Mouse (Mus musculus) c-Kit-negative CD71-positive TER-119-positive erythroid progenitor cells, embryonic 14.5 days (primary cell): ENCODE results near the gene Fsd1l.
"Not testable (repeated sequence)": the region's sequence is repeated elsewhere in the genome, so short reads cannot be mapped to it uniquely, and the experiment has no call there.

Experiments used
- DNase-seq: peaks from one replicate; pipeline ENCODE4 v3.0.0-alpha.2; 2013; ENCODE audit warnings: low read depth, low spot score

The Fsd1l gene

DNA sequence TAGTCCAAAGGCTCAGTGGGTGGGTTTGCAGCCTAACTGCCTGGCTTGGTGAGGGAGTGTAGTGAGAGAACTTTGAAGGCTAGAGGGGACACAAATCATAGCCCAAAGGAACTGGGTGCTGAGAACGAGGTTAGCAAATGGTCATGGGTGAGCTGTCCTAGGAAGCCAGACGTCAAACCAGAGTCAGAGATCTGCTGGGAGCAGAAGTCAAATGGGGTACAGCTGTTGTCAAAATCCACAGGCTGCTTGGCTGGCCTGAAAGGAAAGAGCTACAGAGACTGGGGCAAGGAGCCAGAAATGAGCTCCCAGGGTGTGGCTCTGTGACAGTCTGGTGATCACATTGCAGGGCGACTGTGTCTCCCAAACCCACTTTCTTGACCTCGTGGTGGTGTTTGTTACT is 2.3 kb upstream of the Fsd1l start:
- DNase-seq, result no peak

DNA sequence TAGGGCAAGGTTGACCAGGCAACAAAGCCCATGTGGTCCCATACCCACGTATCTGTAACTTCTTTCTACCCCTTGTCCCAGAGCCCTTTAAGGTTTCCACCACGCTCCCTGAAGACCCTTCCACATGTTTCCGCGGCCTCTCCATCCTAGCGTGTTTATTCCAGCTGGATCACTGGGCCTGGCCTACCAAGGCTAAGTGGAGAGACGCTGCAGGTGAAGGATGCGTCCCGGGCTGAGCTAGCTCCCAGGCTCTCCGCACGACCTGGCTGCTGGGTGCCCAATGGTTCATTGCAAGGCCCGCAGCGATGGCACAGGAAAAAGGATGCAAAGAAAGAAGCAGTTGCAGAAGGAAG is 332 bp upstream of the Fsd1l start:
- no peak for DNase-seq

DNA sequence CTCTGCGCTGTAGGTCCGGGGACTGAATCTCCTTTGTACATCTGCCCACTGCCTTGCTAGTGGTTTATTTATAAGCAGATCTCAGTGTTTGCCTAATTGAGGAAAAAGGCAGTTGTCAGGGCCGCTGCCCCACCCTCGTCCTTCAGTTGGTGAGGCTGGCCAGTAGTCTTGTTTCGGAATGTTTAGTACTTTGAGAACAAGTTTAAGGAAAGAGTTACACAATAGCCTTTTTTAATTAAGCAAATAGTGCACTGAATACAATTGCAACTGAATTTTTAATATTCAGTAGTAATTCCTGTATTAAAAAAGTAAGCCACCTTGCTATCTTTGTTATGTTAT is 709 bp downstream of the Fsd1l start:
- no peak for DNase-seq

DNA sequence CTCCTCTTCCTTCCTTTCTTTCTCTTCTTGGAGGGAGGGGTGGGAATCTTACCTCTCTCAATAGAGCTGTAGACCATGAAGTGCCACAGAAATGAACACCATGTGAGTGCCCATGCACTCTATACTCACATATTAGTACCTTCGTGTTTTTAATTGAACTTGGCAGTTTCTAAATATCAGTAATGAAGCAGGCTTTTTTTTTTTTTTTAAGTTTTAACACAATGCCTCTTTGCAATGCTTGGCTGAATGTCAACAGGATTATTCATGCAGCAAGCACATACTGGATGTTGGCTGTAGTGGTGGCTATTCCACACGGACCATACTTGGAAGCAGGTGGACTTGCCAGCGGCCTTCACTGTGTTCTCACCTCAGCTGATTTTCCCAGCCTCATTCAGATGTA is 4.1 kb downstream of the Fsd1l start:
- DNase-seq, result no peak

DNA sequence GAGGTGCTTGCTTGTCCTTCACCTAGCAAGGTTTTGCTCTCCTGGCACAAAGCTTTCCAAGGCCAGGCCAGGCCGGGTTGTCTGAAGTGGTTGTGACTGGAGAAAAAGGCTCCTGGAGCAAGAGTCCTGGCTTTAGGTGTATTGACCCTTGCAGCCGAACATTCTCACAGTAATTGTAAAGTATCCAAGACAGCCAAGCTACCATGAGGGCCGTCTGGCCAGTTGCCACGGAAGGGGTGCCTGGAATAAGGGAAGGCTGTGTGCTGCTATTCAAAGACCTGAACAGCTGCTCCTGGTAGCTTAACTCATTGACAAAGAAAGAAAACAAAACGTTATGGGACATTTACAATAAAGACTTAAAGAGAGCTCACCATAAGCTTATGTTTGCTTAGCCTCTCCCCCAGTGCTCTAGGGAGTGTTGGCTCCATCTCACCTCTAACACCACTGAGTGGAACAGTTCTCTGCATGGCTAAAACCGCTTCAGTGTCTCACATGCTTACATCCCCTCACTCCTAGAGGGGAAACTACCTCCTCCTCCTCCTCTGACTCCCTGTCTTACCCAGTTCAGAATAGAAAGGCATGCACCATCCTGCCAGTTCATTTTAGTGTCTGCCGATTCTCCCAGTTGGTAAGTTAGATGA is 6.1 kb downstream of the Fsd1l start:
- no peak for DNase-seq

DNA sequence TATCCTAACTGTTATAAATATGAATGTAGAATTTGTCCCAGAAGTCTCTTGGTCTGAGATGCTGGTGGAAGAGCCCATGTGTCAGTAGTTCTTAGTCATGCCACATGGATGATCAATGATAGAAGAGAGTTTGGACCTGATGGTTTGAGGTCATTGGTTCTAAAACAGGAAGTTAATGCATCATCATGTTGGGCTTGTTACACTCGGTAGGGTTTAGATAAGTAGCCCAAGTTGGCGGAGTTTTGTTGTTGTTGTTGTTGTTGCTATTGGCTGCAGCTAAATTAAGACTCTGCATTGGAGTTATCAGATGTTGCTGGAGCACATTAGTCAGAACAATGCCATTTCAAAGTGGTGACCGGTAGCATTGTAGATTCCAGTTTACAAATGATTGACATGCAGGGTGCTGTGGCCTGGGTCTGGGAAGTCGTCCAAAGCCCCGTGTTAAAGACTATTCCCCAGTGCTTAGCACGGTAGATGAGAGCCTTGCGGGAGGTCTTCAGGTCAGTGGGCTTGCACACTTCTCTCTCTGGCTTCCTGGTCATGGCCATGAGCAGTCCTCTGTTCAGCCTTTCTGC is 7.4 kb downstream of the Fsd1l start:
- no peak for DNase-seq

DNA sequence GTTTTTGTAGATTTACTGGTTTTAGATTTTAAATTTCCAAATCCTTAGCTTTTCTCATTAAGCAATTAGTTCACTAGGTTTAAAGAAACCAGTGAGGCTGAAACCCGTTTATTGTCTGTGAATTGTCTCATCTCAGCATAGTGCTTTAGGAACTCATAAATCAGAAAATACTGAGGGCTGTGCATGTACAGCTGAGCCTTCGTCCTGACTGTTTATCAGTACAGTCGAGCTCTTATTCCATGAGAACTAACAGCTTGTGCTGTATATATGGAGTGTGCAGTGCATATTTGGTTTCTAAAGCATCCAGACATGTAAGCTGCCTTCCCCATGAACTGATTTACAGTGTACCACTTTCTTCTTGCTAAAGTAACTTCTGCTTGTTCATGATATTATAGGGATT is 26.8 kb downstream of the Fsd1l start:
- DNase-seq, result no peak

DNA sequence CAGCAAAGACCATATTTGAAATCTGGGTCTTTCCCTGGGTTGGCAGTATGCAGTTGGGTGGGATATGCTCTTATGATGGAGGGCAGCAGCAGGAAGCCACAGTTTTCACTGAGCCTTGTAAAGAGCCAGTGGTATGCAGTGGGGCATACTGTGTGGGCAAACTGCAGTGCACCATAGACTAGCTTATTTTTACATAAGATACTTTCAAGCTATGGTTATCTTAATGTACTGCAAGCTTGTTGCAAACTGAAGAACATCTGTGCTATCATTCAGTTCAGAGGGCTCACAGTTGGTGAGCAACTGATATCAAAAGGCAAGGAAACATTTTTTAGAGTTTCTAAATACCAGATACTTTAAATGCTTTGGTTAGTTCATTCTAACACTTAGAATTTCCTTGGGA is 29.4 kb downstream of the Fsd1l start:
- DNase-seq, result no peak

DNA sequence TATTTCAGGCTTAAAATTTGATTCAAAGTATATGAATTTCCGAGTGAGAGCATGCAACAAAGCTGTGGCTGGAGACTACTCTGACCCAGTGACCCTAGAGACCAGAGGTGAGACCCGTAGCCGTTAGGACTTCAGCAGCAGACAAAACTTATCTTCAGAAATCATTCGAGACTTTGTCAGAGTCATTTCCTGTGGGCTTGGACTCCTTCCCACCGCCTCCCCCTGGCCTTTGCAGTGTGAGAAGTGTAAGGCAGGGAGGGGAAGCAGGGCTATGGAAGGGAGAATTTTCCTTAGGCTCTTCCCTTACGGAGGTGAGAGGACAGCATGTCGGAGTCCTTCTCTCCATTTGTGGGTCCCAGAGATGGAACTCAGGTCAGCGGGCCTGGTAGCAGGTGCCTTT is 50.8 kb downstream of the Fsd1l start:
- no peak for DNase-seq

DNA sequence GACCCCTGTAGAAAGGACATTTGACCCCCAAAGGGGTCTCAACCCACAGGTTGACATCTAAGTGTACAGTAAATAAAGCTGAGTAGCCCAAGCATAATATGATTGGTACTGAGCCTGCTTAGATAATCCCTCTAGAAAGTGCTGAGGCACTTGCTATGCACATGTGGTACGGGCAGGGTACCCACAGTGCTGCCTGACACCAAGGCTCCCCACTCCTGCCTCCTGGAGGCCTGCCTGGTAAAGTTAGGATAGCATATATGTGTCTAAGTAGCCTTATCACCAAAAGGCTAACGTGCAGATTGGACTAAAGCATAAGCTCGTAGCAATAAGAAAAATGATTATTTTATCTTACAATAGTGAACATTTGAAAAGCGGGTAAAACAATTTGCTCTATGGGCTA is 57.7 kb downstream of the Fsd1l start:
- no peak for DNase-seq

DNA sequence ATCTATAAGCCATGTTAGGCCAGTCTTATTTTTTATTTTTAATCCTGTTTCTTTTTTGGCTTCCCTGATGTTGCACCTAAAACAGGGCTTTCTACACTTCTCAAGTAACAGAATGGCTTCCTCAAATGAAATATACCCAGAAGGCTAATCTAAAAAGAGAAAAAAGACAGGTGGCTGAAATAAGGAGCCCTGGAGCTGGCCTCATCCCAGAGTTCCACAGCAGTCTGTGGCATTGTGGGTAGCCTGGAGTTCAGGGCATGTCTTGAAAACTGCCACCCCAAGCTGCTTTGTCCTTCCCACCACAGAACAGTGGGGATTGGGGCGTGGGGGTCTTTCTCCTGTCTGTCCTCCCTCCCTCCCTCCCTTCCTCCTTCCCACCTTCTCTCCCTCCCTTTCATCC is 60.1 kb downstream of the Fsd1l start:
- no peak for DNase-seq

DNA sequence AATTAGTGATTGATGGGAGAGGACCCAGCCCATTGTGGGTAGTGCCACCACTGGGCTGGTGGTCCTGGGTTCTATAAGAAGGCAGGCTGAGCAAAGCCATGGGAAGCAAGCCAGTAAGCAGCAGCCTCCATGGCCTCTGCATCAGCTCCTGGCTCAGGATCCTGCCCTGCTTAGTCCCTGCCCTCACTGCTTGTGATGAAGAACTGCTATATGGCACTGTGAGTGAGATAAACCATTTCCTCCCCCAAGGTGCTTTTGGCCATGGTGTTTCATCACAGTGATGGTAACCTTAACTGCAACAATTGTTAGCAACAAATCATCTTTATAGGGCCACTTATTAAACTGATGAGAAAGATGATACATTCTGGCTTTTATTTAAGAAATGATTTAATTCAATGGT is 77.9 kb downstream of the Fsd1l start:
- not testable (repeated sequence) for DNase-seq

DNA sequence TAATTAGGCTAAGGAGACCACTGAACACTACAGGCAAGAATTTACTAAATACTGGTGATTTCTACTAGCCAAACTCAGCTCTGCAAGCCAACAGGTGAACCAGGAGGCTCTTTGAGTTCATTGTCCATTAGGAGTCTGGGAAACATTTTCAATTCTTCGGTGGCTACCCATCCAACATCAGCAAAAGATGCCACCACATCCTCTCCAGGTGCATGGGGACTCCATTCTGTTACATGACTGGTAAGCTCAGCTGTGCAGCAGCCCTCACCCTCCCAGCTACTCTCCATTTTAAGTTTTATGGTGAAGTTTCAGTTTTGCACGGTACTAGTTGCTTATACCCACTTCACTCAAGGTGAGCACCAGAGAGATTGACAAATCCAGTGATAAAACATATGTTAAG is 78.8 kb downstream of the Fsd1l start:
- no peak for DNase-seq

DNA sequence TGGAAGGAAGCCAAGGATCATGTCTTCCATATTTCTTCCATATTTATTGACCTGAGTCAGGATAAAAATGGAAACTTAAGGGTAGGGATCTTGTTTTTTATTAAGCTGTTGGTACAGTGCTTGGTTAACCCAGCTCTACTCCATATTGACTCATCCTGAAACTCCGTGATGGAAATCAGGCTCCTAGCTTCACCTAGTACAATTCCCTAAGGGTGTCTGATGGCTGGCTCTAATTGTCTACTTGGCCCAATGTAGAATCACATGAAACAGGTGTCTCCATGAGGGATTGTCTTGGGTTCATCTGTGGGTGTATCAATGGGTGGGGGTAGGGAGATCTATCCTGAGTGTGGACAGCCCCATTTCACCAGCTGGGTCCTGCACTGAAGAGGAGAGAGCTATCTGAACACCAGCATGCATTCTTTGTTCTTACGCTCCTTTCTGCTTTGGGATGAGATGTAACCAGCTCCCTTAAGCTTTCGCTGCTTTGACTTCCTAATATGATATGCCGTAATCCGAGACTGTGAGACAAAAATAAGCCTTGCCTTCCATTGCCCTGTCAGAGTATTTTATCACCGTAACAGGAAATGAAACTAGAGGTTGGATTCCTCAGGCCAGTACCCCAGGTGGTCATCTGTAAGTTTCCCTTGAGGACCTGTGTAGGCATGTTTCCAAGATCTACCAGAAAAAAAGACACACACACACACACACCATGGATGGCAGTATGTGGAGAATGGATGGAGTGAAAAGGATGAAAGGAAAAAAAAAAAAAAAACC is 79.5 kb downstream of the Fsd1l start:
- DNase-seq, result no peak

DNA sequence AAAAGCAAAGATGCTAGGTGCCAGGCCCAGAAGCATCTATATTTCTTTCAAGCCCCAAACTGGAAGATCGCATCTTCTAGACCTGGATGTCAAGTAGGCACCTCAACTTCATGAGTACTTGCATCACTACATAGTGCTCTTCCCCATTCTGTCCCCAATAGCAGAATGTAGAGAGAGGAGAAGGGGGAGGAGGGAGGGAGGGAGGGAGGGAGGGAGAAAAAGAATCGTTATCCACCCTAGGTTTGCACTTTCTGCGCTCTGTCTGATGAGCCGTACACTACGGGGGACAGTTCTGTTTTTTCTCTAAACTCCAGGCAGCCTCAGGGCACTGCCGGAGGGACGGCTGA is 82.4 kb downstream of the Fsd1l start, which contains the start of gene Fktn:
Fktn (plus strand) TSS at position 295 of the 347 bp plus-strand sequence.
- no peak for DNase-seq

DNA sequence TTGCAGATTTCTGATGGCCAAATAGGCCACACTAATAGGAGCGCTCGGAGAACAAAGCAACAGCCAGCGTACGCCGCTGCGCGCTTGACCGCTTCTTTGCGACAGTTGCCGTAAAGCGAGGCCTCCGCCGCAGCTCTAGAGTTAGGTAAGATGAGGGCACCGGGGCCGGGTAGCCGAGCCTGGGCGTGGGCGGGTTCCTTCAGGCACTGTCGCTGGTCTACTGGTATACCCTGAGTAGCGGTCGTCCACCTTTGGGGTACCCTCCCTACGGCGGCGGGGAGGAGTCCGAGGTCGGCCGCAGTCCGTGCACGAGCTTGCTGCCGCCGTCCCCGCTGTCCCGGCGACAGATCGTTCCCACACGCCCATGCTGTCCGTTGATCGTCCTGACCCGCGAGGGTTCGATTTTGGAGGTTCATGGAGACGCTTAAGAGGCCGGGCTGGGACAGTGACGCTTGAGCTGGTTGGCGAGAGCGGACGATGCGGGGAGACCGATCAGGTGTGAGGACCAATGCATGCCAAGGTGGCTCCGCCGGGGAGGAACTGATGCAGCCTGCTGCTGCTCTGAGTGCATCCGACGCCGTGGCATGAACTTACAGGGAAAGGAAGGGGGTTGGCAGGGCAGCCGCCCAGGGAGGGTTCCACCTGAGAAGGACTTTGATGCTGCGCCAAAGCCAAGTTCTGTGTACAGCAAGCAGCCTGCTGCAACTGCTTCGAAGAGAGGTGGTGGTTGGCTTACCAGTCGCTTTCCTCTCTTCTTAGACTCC is 83.0 kb downstream of the Fsd1l start:
- peak; percentile 78 for DNase-seq

DNA sequence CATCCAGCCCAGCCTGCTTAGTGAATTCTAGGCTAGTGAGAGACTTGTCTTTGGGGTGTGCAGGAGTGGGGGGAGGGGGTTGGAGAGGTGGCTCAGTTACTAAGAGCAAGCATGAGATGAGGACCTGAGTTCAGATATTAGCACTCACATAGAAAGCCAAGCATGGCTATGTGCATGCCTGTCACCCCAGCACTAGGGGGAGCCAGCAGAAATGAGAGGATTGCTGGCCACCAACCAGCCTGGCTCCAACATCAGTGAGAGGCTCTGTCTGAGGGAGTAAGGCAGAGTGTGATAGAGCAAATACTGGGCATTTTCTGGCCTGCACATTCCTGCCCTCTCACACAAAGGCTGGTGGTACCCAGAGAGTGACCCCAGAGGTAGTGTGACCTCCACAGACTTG is 84.7 kb downstream of the Fsd1l start:
- DNase-seq, result no peak

DNA sequence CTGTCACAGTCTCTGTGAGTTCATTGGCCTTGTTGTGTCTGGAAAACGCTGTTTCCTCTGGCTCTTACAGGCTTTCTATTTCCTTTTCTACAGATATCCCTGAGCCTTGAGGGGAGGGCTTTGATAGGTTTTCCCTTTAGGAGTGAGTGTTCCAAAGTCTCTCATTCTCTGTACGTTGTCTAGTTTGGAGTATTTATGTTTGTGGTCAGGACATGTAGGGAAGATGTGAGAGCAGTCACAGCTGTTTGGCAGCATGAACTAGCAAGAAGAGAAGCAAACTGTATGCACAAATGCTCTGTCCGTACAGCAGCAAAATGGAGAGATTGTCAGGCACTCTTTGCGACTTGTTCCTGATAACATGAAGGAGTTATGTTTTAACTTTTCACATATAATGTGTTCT is 86.3 kb downstream of the Fsd1l start:
- DNase-seq, result no peak

DNA sequence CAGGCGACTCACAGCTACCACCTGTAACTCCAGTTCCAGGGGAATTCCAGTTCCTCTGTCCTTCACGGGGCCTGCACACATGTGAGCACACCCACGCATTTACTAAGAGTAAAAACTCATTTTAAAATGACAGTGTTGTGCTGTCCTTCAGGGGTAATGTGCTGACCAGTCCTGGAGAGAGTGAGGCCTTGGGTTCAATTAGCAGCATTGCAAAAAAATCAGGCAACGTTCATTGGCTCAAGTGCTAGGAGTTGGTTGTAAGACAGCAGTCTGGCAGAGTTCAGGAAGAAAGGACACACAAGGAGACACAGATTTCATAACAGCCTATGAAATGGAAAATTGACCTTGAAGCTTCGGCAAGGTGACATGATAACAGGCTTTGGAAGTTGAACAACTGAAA is 87.0 kb downstream of the Fsd1l start:
- no peak for DNase-seq

DNA sequence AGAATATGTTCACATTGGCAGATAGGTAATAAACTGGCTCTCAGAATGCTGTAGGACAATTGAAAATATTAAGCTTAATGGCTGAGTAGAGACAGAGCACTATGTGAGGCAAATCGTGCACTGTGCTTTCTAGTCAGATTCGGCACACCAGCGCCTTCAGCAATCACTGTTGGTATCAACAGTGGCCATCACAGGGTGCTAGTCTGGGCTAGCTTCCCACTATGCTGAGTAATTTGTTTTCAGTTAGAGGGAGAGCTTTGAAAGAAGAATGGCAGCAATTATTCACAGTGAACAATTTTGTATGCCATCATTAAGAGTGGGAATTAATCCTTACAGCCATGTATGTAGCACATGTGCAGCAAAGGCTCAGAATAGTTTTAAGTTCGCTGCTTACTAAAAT is 91.2 kb downstream of the Fsd1l start:
- DNase-seq, result no peak

DNA sequence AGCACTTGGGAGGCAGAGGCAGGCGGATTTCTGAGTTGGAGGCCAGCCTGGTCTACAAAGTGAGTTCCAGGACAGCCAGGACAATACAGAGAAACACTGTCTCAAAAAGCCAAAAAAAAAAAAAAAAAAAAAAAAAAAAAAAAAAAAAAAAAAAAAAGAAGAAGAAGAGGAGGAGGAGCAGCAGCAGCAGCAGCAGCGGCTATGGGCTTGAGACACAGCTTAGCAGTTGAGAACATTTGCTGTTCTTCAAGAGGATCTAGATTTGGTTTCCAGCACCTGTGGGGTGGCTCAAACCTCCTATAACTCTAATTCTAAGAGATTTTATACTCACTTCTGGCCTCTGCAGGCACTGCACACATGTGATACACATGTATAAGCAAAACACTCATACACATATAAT is 94.8 kb downstream of the Fsd1l start:
- not testable (repeated sequence) for DNase-seq

DNA sequence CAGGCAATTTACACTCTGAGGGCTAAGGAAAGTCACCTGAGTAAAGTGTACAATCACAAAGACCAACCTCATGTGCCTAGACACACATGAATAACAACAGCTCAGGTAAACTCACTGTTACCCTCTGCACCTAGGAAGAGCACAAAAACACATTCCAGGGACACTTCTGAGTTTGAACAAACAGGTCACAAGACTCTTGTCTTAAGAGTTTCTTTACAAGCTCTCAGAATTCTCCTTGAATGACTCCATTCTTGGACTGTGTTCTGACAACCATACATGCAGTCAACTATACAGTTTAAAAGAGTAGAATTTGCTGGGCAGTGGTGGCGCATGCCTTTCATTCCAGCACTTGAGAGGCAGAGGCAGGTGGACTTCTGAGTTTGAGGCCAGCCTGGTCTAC is 96.8 kb downstream of the Fsd1l start:
- DNase-seq, result no peak
